In genomic region chr17:14770377-14770776, GRCm38 (mm10) we compare ENCODE assay signal across 21 mouse cellular contexts.
"Had no signal": no experiment of that assay in that cellular context is flagged by ENCODE, and none has a peak within 500 bp of the region (broad histone marks: within the 10 kb centered on the region; RNA-seq: fewer than 3 reads in every experiment).

No protein-coding gene starts in this region.

- H3K27ac ChIP-seq: heart, embryonic 10.5 days; hindbrain, embryonic 13.5 days; hindbrain, embryonic 15.5 days; hindbrain, postnatal 0 days; kidney, embryonic 15.5 days; kidney, postnatal 0 days; limb, embryonic 12.5 days; liver, embryonic 12.5 days; liver, embryonic 14.5 days had no signal

- H3K27me3 ChIP-seq: heart, embryonic 12.5 days; hindbrain, embryonic 13.5 days; hindbrain, embryonic 15.5 days; kidney, embryonic 15.5 days; limb, embryonic 12.5 days; liver, embryonic 12.5 days had no signal

- H3K9ac ChIP-seq: heart, embryonic 12.5 days; hindbrain, embryonic 13.5 days; hindbrain, embryonic 15.5 days; kidney, embryonic 15.5 days; limb, embryonic 12.5 days; liver, embryonic 12.5 days; liver, embryonic 14.5 days had no signal

- H3K4me2 ChIP-seq: heart, embryonic 12.5 days; hindbrain, embryonic 13.5 days; hindbrain, embryonic 15.5 days; kidney, embryonic 15.5 days; limb, embryonic 12.5 days; liver, embryonic 12.5 days had no signal

- ATAC-seq: hindbrain, postnatal 0 days; intestine, embryonic 16.5 days; liver, embryonic 12.5 days had no signal

- H3K4me3 ChIP-seq: heart, embryonic 10.5 days; heart, embryonic 12.5 days; hindbrain, embryonic 13.5 days; hindbrain, embryonic 15.5 days; kidney, embryonic 15.5 days; limb, embryonic 12.5 days; liver, embryonic 12.5 days had no signal

- DNase-seq: gastrocnemius, postnatal 10 days; gastrocnemius, postnatal 36 days; kidney, adult 11 months; kidney, adult 2 months; kidney, adult 9 months; kidney, postnatal 14 days; kidney, postnatal 36 days; layer of hippocampus, adult 9-11 months; layer of hippocampus, postnatal 36 days; left cerebral cortex, postnatal 4 days had no signal

- H3K4me1 ChIP-seq: heart, embryonic 10.5 days; heart, embryonic 12.5 days; hindbrain, embryonic 13.5 days; hindbrain, embryonic 15.5 days; kidney, embryonic 15.5 days; limb, embryonic 12.5 days; liver, embryonic 12.5 days had no signal

- H3K9me3 ChIP-seq: heart, embryonic 10.5 days; heart, embryonic 12.5 days; hindbrain, embryonic 13.5 days; hindbrain, embryonic 15.5 days; kidney, embryonic 15.5 days; limb, embryonic 12.5 days; liver, embryonic 12.5 days had no signal

- H3K36me3 ChIP-seq: heart, embryonic 10.5 days; heart, embryonic 12.5 days; hindbrain, embryonic 13.5 days; hindbrain, embryonic 15.5 days; kidney, embryonic 15.5 days; limb, embryonic 12.5 days; liver, embryonic 12.5 days had no signal
